Mouse (Mus musculus) lung, adult 2 months (tissue): Measurements from ENCODE around the gene Mbnl2. TPM values are rescaled to one million over a fixed set of nuclear protein-coding genes. Genes with fewer than 3 reads are reported as not detected.

Source experiments
- DNase-seq: peaks from one replicate; pipeline ENCODE4 v3.0.0; 2022
- H3K4me1 ChIP-seq: fragments of 200-500 bp; 2 replicates; pipeline ENCODE4 v1.6.1; 2011; ENCODE audit warnings: low read length; ENCODE audit not compliant: control insufficient read depth, insufficient read depth
- H3K4me3 ChIP-seq: fragments of 200-500 bp; replicated peaks from 2 replicates; pipeline ENCODE3; 2011; ENCODE audit warnings: low read depth, mild to moderate bottlenecking, control low read depth, low read length; ENCODE audit errors: extremely low read depth
- CTCF ChIP-seq: fragments of 200-500 bp; IDR thresholded peaks from 2 replicates; pipeline ENCODE4 v1.5.1; 2011; ENCODE audit warnings: mild to moderate bottlenecking, low read length, control low read depth; ENCODE audit not compliant: insufficient read depth
- POLR2A ChIP-seq: fragments of 200-500 bp; IDR thresholded peaks from 2 replicates; pipeline ENCODE4 v1.6.1; 2011; ENCODE audit warnings: low read depth, mild to moderate bottlenecking, control low read depth, low read length, borderline replicate concordance; ENCODE audit errors: extremely low read depth
- WGBS: fragments of 180-500 bp; shearing (Covaris S2); methylation state at CpG from one replicate; pipeline ENCODE4 v1.1.7; 2018; 5-methylcytosine and 5-hydroxymethylcytosine counted together
- polyA plus RNA-seq: library from polyadenylated mRNA; depleted of rRNA; stranded (reverse); fragments of >200 nt; gene quantifications from 2 replicates; pipeline ENCODE4 v1.2.3, GENCODE M21; 2012; rRNA removed

Mbnl2 gene
- polyA plus RNA-seq, 1 experiment: 130 TPM

DNA sequence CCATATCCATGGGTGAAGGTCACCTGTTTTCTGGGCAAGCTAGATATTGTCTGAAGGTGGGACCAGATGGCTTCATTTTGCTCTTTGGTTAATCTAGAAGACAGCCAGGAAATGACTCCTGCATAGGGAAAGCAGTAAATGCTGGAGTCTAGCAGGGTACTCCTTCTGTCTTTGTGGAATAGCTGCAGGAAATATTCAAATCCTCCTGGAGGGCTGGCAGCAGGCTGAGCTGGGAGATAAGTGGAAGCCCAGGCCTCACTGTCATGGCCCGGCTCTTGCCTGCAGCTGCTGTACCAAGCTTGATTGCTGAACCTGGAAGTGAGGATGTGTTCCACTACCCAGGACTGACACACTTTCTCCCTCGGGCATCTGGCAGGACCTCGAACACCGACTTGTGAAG is 191.3 kb downstream of the Mbnl2 start:
- no peaks in the 10 kb centered on the region for H3K4me1 ChIP-seq
- 77% methylated on average over 4 of the region's 4 CpGs for WGBS
- TF ChIP-seq CTCF (no peak), POLR2A (no peak)
- H3K4me3 ChIP-seq: no peak overlapping the region
- no peak for DNase-seq

DNA sequence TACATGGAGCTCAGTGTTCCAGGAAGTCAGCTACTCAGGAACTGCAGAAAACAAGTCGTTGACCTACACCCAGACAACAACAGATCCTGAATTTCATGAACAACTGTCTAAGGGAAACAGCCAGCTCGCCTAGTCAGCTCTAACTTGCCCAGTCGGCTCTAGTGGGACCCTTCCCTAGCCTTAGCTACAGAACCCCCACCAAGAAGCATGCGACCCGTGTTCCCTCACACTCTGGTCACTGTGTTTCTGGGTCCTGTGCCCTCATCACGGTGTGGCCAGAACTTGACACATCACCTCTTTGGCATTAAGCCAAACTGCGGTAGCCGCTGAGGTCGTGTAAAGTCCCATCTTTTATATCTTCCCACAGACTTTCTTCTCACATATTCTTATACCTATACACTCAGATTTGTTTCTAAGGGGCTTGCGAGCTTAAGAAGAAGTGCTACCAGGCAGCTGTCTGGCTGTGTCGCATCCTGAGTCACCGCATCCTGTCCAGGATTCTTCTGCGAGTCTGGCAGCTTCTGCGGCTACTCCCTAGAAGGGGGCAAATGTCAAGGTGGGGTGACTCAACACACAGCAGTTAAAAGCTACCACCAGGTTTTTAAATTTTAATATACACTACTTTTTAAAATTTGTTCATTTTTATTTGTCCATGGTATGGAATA is 193.8 kb downstream of the Mbnl2 start:
- Histone ChIP-seq H3K4me1 (no peaks in the 10 kb centered on the region), H3K4me3 (no peak overlapping the region)
- TF ChIP-seq POLR2A: no peak
- no peak for TF ChIP-seq CTCF
- DNase-seq: no peak
- WGBS: 72% methylated on average over 14 of the region's 14 CpGs

DNA sequence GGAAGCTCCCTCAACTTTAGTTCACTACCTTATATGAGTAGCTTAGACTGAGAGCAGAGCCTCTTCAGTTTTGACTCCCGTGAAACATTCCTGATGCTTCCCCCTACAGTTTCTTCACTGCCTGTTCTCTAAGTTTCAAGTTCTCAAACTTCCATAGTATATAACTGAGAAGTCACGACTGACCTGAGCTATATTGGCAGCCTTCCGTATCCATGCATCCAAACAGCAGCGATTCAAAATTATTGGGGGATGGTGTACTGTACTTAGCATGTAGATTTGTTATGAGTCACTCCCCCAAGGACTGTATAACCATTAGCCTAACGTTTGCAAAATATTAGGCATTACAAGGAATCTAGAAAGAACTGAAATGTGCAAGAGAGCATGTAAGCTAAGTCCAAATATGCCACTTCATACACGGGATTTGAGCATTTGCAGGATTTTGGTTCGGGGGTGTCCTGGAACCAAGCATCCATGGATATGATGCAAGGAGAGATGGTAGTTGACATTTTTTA is 200.8 kb downstream of the Mbnl2 start:
- Histone ChIP-seq H3K4me3 (no peak overlapping the region), H3K4me1 (peaks cover 3% of the 10 kb centered on the region)
- TF ChIP-seq CTCF (no peak), POLR2A (no peak)
- 52% methylated on average over 7 of the region's 7 CpGs for WGBS
- no peak for DNase-seq

DNA sequence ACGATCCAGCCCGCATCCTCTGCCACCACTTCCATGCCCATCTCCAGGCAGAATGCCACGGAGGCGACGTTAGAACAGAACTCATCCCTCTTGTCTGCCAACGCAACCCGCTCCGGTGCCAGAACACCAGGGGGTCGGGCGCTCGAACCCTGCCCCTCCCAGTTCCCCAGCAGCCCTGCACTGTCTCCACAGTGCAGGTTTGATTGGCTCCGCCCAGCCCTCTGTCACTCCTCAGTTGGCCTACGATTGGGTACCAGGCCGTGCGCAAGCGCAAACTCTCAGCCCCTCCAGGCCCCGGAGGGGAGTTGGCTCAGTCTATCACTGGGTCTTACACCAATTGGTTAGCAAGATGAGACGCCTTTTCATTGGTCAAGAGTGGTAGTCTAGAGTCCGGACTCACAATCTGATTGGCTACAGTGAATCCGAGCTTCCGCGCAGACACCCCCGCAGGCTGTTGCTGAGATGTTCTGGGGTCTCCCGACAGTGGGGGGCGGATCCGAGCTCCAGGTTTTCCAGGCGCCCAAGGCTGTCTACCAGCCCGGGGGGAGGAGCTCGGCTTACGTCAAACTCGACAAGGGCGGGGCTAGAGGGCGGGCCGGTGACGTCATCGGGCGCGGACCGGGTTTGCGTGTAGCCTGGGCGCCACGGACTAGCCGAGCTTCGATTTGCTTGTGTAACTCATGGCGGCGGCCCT is 202.0 kb downstream of the Mbnl2 start:
- under 1% methylated on average over 46 of the region's 46 CpGs for WGBS
- peak overlapping the region; percentile 85 for H3K4me3 ChIP-seq
- H3K4me1 ChIP-seq: peaks cover 3% of the 10 kb centered on the region
- TF ChIP-seq CTCF: no peak
- peak; percentile 92; the same call in 1 of the 2 replicates for TF ChIP-seq POLR2A
- DNase-seq: no peak

DNA sequence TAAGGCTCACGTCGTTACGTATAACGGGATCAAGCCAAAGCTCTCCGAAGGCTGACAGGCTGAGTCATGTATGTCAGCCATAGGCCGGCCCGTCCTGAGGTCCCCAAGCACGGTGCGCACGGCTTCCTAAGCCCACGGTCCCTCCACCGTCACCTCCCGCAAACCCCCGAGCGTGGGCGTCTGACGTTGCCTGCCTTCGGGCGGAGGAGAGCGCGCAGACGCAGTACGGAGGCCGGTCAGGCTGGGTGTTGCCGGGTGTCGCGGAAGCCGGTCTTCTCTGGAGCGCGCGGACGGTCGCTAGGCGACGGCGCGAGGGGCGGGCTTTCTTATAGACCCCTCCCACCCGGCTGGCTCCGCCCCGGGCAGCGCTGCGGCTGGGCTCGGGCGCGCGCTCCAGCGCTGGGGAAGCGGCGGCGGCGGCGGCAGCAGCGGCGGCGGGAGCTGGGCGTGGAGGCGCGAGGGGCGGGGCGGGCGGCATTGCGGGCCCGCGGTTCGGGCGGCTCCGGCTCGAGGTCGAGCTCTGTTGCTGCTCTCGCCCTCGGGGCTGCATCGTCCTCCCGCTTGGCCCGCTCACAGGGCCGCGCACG is 202.6 kb downstream of the Mbnl2 start, which contains the start of gene Rap2a:
TSS of gene Rap2a (plus strand) at position 463 of the 587 bp plus-strand sequence.
- Histone ChIP-seq H3K4me1 (peaks cover 3% of the 10 kb centered on the region), H3K4me3 (peak within 1 kb of the TSS; percentile 87)
- WGBS: under 1% methylated on average over 76 of the region's 78 CpGs
- peak; percentile 96 for DNase-seq
- TF ChIP-seq POLR2A (peak; percentile 86), CTCF (no peak)

DNA sequence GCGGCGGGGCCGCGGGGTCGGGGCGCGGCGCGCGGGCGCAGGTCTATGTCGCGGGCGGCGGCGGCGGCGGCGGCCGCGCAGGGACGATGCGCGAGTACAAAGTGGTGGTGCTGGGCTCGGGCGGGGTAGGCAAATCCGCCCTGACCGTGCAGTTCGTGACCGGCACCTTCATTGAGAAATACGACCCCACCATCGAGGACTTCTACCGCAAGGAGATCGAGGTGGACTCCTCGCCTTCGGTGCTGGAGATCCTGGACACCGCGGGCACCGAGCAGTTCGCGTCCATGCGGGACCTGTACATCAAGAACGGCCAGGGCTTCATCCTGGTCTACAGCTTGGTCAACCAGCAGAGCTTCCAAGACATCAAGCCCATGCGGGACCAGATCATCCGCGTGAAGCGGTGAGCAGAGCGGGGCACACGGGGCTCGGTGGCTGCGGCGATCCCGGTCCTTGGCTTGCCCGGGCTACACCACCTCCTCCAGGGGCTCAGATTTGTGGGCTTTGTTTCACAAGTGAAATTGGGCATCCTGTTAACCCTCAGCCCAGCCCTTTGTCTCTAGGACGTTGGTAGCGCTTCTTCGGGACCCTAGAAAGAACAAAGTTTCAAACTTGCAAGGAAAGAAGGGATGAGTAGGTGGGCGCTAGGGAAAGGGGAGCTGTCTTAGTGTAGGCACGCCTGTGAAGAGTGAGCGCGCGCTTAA is 203.3 kb downstream of the Mbnl2 start:
- WGBS: under 1% methylated on average over 62 of the region's 62 CpGs
- peak overlapping the region; percentile 87 for H3K4me3 ChIP-seq
- DNase-seq: peak; percentile 64
- TF ChIP-seq POLR2A (no peak), CTCF (no peak)
- peaks cover 5% of the 10 kb centered on the region for H3K4me1 ChIP-seq

DNA sequence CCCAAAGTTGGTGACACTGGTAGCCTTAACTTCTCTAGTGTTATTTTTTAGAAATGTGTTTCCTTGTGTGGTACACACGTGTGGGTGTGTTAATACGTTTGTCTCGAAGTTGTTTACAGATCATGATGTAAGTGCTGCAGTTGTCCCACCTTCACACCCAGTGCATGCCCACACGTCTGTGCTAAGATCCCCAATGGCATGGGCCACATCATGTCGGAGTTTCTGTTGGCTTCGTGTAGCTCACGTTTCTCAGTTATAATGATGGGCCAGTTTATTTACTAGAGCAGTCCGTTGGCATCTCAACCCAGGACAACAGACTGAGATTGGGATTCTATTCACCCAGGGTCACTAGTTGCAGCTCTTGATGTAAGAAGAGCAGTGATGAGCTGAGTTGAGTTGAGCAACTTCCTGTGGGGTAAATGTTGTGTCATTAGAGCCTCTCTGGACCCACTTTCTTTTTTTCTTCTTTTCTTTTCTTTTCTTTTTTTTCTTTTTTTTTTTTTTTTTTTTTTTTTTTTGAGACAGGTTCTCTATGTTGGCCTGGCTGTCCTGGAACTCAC is 205.0 kb downstream of the Mbnl2 start:
- H3K4me3 ChIP-seq: peak overlapping the region; percentile 65
- 41% methylated on average over 8 of the region's 8 CpGs for WGBS
- DNase-seq: no peak
- H3K4me1 ChIP-seq: peaks cover 8% of the 10 kb centered on the region
- no peak for TF ChIP-seq CTCF
- TF ChIP-seq POLR2A: no peak

DNA sequence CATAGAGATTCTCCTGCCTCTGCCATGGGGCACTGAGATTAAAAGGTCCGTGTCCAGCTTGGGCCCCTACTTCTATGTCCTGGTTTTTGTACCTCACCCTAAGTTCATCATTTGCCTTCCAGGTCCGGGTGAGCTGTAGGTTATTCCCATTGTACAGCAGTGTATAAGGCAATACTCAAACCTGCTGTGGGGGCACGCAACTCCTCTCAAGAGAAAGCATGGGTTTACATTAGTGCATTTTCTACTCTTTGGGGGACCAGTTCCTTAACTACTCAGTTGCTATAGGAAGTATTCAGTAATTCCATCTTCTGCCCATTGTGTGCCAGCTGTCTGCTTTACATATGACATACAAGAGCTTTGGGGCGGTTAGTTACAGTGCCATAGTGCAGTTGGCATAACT is 205.5 kb downstream of the Mbnl2 start:
- peaks cover 8% of the 10 kb centered on the region for H3K4me1 ChIP-seq
- no peak for TF ChIP-seq CTCF
- TF ChIP-seq POLR2A: no peak
- WGBS: 84% methylated on average over 4 of the region's 4 CpGs
- H3K4me3 ChIP-seq: no peak overlapping the region
- no peak for DNase-seq

Other genes with a start within 250 kb of the Mbnl2 start
- gene Oxgr1, start 233.2 kb upstream of the Mbnl2 start, polyA plus RNA-seq: not detected in 2 replicates
- 39.5 and 57.3 TPM in 2 replicates for gene Rap2a, start 202.8 kb downstream of the Mbnl2 start, polyA plus RNA-seq